14 mouse cellular contexts compared by ENCODE assay signal in the genomic region with DNA sequence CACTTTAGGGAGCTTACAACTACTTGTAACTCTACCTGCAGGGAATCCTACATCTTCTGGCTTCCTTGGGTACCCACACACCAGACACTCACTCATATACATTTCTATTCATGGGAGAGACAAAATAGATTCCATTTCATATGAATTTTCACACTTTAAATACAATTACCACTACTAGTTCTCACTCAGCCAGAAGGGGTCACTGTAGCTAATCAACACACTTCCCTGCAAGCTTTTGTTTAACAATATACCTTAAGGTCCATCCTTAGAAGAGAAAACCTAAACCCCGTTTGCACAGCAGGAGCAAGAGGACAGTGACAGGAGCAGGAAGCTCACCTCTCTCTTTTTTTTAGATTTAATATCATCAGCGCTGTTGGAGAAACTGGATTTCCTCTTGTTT. TPM values are rescaled to one million over a fixed set of nuclear protein-coding genes. Genes with fewer than 3 reads are reported as not detected.
DNase-seq lines count a peak whose midpoint lies in the region; ATAC-seq and TF ChIP-seq lines count a peak whose summit lies in the region.
"Had no signal": no experiment of that assay in that cellular context is flagged by ENCODE, and none has a peak within 500 bp of the region (broad histone marks: within the 10 kb centered on the region; RNA-seq: fewer than 3 reads in every experiment).

No protein-coding gene starts in this region.

- TF ChIP-seq CTCF in intestine, postnatal 0 days (IDR thresholded peaks at IDR 0.05; ENCODE audit: low read depth), result peak; percentile 68

- H3K9ac ChIP-seq in intestine, postnatal 0 days (ENCODE audit: low read depth, low read length), result no peak overlapping the region
- H3K9ac ChIP-seq in intestine, embryonic 16.5 days (ENCODE audit: low read depth, low read length), result no peak overlapping the region

- WGBS in intestine, postnatal 0 days, result 55% methylated on average over 2 of the region's 2 CpGs
- WGBS in intestine, embryonic 16.5 days, result 51% methylated on average over 2 of the region's 2 CpGs

- H3K36me3 ChIP-seq in intestine, postnatal 0 days (ENCODE audit: control insufficient read depth, insufficient read depth), result peaks cover 24% of the 10 kb centered on the region
- 0 out of 2 replicates have a peak, but pooled peaks cover 5% of the 10 kb centered on the region for H3K36me3 ChIP-seq in intestine, embryonic 16.5 days (ENCODE audit: control insufficient read depth, insufficient read depth, low read length)

- H3K9me3 ChIP-seq in intestine, postnatal 0 days (ENCODE audit: control insufficient read depth), result no peaks in the 10 kb centered on the region
- no peaks in the 10 kb centered on the region for H3K9me3 ChIP-seq in intestine, embryonic 16.5 days (ENCODE audit: control insufficient read depth, low read length)
- H3K9me3 ChIP-seq: forebrain, embryonic 10.5 days; hindbrain, embryonic 10.5 days had no signal

- no peak overlapping the region for H3K27ac ChIP-seq in intestine, postnatal 0 days (ENCODE audit: low read depth, low read length)
- no peak overlapping the region for H3K27ac ChIP-seq in intestine, embryonic 16.5 days (ENCODE audit: low read length)
- H3K27ac ChIP-seq: forebrain, embryonic 10.5 days; hindbrain, embryonic 10.5 days had no signal

- ATAC-seq in intestine, postnatal 0 days, result no peak
- ATAC-seq in intestine, embryonic 16.5 days, result no peak
- 0 out of 2 replicates have a peak, but pooled peaks have one; percentile 16 for ATAC-seq in neutrophil, adult 5-6 weeks (ENCODE audit: extremely low read depth, insufficient number of reproducible peaks, low FRiP score, poor library complexity, severe bottlenecking)

- H3K4me2 ChIP-seq in intestine, postnatal 0 days (replicated peaks; ENCODE audit: low read depth), result no peak overlapping the region
- no peak overlapping the region for H3K4me2 ChIP-seq in intestine, embryonic 16.5 days (ENCODE audit: low read depth, low read length)

- 0 out of 2 replicates have a peak, but pooled peaks cover 3% of the 10 kb centered on the region for H3K4me1 ChIP-seq in intestine, postnatal 0 days (replicated peaks; ENCODE audit: control insufficient read depth, insufficient read depth, low read length)
- no peaks in the 10 kb centered on the region for H3K4me1 ChIP-seq in intestine, embryonic 16.5 days (ENCODE audit: control insufficient read depth, insufficient read depth, low read length)
- H3K4me1 ChIP-seq: forebrain, embryonic 10.5 days; hindbrain, embryonic 10.5 days had no signal

- H3K27me3 ChIP-seq in intestine, postnatal 0 days (replicated peaks; ENCODE audit: control insufficient read depth, insufficient read depth, low read length), result no peaks in the 10 kb centered on the region
- no peaks in the 10 kb centered on the region for H3K27me3 ChIP-seq in intestine, embryonic 16.5 days (replicated peaks; ENCODE audit: control insufficient read depth, insufficient read depth, low read length)

- DNase-seq in lung, postnatal 14 days, result peak; percentile 35
- DNase-seq in lung, adult 18-20 months, result no peak
- peak; percentile 51 for DNase-seq in MN1 (ENCODE audit: low spot score)
- DNase-seq in ovary, postnatal 10 days (ENCODE audit: low spot score), result no peak
- no peak for DNase-seq in left cerebral cortex, adult 8-10 months (ENCODE audit: low spot score in 2 of 2)
- DNase-seq: adrenal gland, postnatal 14 days; cerebellum, adult 11 months; thymus, postnatal 25 days had no signal

- no peak overlapping the region for H3K4me3 ChIP-seq in intestine, postnatal 0 days (ENCODE audit: low read depth, low read length)
- no peak overlapping the region for H3K4me3 ChIP-seq in intestine, embryonic 16.5 days (ENCODE audit: low read length)
- H3K4me3 ChIP-seq: forebrain, embryonic 10.5 days; hindbrain, embryonic 10.5 days had no signal

RNA-seq across cellular contexts. Expression of gene Cbx5, which starts 34.5 kb away (rescaled TPM):
- polyA plus RNA-seq in intestine, postnatal 0 days (2015; fragmentation: Nextera tagmentation; extraction: Ambion mirVana), result 24.0 TPM in 2 replicates
- polyA plus RNA-seq in intestine, embryonic 16.5 days (2015; fragmentation: Nextera tagmentation; extraction: Ambion mirVana), result 60.0 and 70.4 TPM in 2 replicates
- total RNA-seq in neutrophil, adult 5-6 weeks (2017), result 22.6 and 25.5 TPM in 2 replicates
- total RNA-seq in left cerebral cortex, adult 8-10 months (2022), result 100 to 1,000 TPM; 174 to 198 (median 181) TPM

RNA-seq across cellular contexts. Expression of gene Hnrnpa1, which starts 35.1 kb away (rescaled TPM):
- polyA plus RNA-seq in intestine, postnatal 0 days (2015; fragmentation: Nextera tagmentation; extraction: Ambion mirVana), result 219 and 224 TPM in 2 replicates
- 472 and 503 TPM in 2 replicates for polyA plus RNA-seq in intestine, embryonic 16.5 days (2015; fragmentation: Nextera tagmentation; extraction: Ambion mirVana)
- total RNA-seq in neutrophil, adult 5-6 weeks (2017), result 345 and 352 TPM in 2 replicates
- total RNA-seq in left cerebral cortex, adult 8-10 months (2022), result 100 to 1,000 TPM; 254 to 309 (median 279) TPM

RNA-seq across cellular contexts. Expression of gene Smug1, which starts 38.3 kb away (rescaled TPM):
- polyA plus RNA-seq in intestine, postnatal 0 days (2015; fragmentation: Nextera tagmentation; extraction: Ambion mirVana), result 8.6 and 9.2 TPM in 2 replicates
- 20.2 and 22.1 TPM in 2 replicates for polyA plus RNA-seq in intestine, embryonic 16.5 days (2015; fragmentation: Nextera tagmentation; extraction: Ambion mirVana)
- 5.5 and 8.1 TPM in 2 replicates for total RNA-seq in neutrophil, adult 5-6 weeks (2017)
- total RNA-seq in left cerebral cortex, adult 8-10 months (2022), result 10 to 100 TPM; 18.9 to 24.5 (median 19.8) TPM

RNA-seq across cellular contexts. Expression of gene Nfe2, which starts 53.0 kb away (rescaled TPM):
- polyA plus RNA-seq in intestine, postnatal 0 days (2015; fragmentation: Nextera tagmentation; extraction: Ambion mirVana), result 0.82 and 0.90 TPM in 2 replicates
- polyA plus RNA-seq in intestine, embryonic 16.5 days (2015; fragmentation: Nextera tagmentation; extraction: Ambion mirVana), result 3.4 and 5.2 TPM in 2 replicates
- total RNA-seq in neutrophil, adult 5-6 weeks (2017), result 195 and 199 TPM in 2 replicates
- not detected for total RNA-seq in left cerebral cortex, adult 8-10 months (2022)
- total RNA-seq: left cerebral cortex, postnatal 14 days had no signal

Comparison
In these comparisons a context has a peak if more than half of its experiments do, and no peak if none do; other contexts are left out.
1. DNase-seq: peak in lung, postnatal 14 days (single experiment) and MN1 (single experiment); none in lung, adult 18-20 months (0 of 2), ovary, postnatal 10 days (single experiment) and left cerebral cortex, adult 8-10 months (0 of 2).